ENCODE assay signal across 27 mouse cellular contexts in the genomic region with DNA sequence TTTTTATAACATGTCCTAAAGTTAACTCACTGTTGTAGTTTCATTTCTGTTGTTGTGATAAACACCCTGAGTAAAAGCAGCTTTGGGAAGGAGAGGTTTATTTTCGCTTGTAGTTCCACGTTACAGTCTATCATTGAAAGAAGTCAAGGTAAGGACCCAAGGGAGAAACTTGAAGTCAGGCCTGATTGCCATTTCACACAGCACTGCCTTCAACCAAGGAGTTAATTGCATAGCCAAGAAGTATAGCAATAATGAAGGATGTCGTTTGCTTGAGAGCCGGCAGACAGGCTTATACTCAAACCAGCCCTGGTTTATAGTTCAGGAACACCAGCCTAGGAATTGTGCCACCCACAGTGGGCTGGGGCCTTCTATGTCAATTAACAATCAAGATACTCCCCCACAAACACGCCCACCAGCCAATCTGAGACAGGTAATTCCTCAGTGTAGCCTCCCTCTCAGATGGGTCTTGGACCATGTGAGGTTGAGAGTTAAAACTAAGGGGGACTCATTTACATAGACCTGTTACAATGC. TPM values are rescaled to one million over a fixed set of nuclear protein-coding genes. Genes with fewer than 3 reads are reported as not detected.
A peak's percentile ranks its signal among the peaks of the same experiment; 100 is the strongest.
DNase-seq lines count a peak whose midpoint lies in the region; ATAC-seq lines count a peak whose summit lies in the region.
"Had no signal": no experiment of that assay in that cellular context is flagged by ENCODE, and none has a peak within 500 bp of the region (broad histone marks: within the 10 kb centered on the region; RNA-seq: fewer than 3 reads in every experiment).

No protein-coding gene starts in this region.

- no peaks in the 10 kb centered on the region for H3K4me1 ChIP-seq in heart, embryonic 12.5 days (replicated peaks)
- H3K4me1 ChIP-seq: embryonic facial prominence, embryonic 10.5 days; embryonic facial prominence, embryonic 13.5 days; forebrain, embryonic 12.5 days; forebrain, embryonic 15.5 days; heart, embryonic 13.5 days had no signal

- H3K4me2 ChIP-seq in heart, embryonic 12.5 days: no peak overlapping the region
- H3K4me2 ChIP-seq: embryonic facial prominence, embryonic 13.5 days; forebrain, embryonic 12.5 days; forebrain, embryonic 15.5 days; heart, embryonic 13.5 days; hindbrain, embryonic 14.5 days had no signal

- H3K36me3 ChIP-seq in heart, embryonic 12.5 days: no peaks in the 10 kb centered on the region
- H3K36me3 ChIP-seq: embryonic facial prominence, embryonic 10.5 days; embryonic facial prominence, embryonic 13.5 days; forebrain, embryonic 12.5 days; forebrain, embryonic 15.5 days; heart, embryonic 13.5 days had no signal

- H3K4me3 ChIP-seq in heart, embryonic 12.5 days: no peak overlapping the region
- H3K4me3 ChIP-seq: embryonic facial prominence, embryonic 10.5 days; embryonic facial prominence, embryonic 13.5 days; erythroblast, embryonic 14.5 days; forebrain, embryonic 12.5 days; forebrain, embryonic 15.5 days; heart, embryonic 13.5 days had no signal

- peaks cover 10% of the 10 kb centered on the region; the same call in 1 of the 2 replicates for H3K9me3 ChIP-seq in heart, embryonic 12.5 days (replicated peaks)
- H3K9me3 ChIP-seq: embryonic facial prominence, embryonic 13.5 days; forebrain, embryonic 12.5 days; forebrain, embryonic 15.5 days had no signal

- ATAC-seq in heart, embryonic 12.5 days (ENCODE audit: insufficient number of reproducible peaks, low FRiP score): no peak
- ATAC-seq: activated CD4-positive, CD25-positive, alpha-beta regulatory T cell, adult 4 months; CD4-positive, CD25-positive, alpha-beta regulatory T cell, adult 4 months; forebrain, embryonic 15.5 days; hindbrain, postnatal 0 days; intestine, postnatal 0 days had no signal

- 83% methylated on average over 5 of the region's 5 CpGs for WGBS in heart, embryonic 12.5 days

- no peak overlapping the region for H3K9ac ChIP-seq in heart, embryonic 12.5 days
- H3K9ac ChIP-seq: embryonic facial prominence, embryonic 13.5 days; forebrain, embryonic 12.5 days; forebrain, embryonic 15.5 days; heart, embryonic 13.5 days; hindbrain, embryonic 14.5 days had no signal

- no peak overlapping the region for H3K27ac ChIP-seq in heart, embryonic 12.5 days (ENCODE audit: poor library complexity, severe bottlenecking)
- H3K27ac ChIP-seq: embryonic facial prominence, embryonic 10.5 days; embryonic facial prominence, embryonic 13.5 days; forebrain, embryonic 12.5 days; forebrain, embryonic 15.5 days; heart, embryonic 13.5 days; hindbrain, embryonic 14.5 days; hindbrain, postnatal 0 days had no signal

- peak; percentile 51 for DNase-seq in heart, adult 11 months
- DNase-seq in A20 (ENCODE audit: low read depth, low spot score): peak; percentile 40
- DNase-seq in induced T-regulatory cell, adult 2 months (ENCODE audit: low read depth): peak; percentile 61
- no peak for DNase-seq in layer of hippocampus, postnatal 14 days (ENCODE audit: low spot score in 2 of 2)
- no peak for DNase-seq in cerebellum, adult 8-10 months
- DNase-seq: adrenal gland, adult 8-10 months; adrenal gland, postnatal 36 days; cerebellum, adult 11 months; cerebellum, adult 2 months; cerebellum, postnatal 10 days; cerebellum, postnatal 36 days; embryo, embryonic 11 days; heart, adult 18-20 months; heart, postnatal 14 days; heart, postnatal 4 days had no signal

- no peaks in the 10 kb centered on the region for H3K27me3 ChIP-seq in heart, embryonic 12.5 days (replicated peaks)
- H3K27me3 ChIP-seq: embryonic facial prominence, embryonic 13.5 days; forebrain, embryonic 12.5 days; forebrain, embryonic 15.5 days; heart, embryonic 13.5 days had no signal

RNA-seq across cellular contexts. Expression of a gene that starts 59.9 kb away (rescaled TPM):
- 17.4 and 21.3 TPM in 2 replicates for polyA plus RNA-seq in heart, embryonic 12.5 days (2016; fragmentation: Nextera tagmentation; extraction: Ambion mirVana)
- 10 to 100 TPM; 11.0 to 13.1 TPM for total RNA-seq in layer of hippocampus, postnatal 14 days (2021)

Comparison
In these comparisons a context has a peak if more than half of its experiments do, and no peak if none do; other contexts are left out.
1. DNase-seq: peak in heart, adult 11 months (single experiment), A20 (single experiment) and induced T-regulatory cell, adult 2 months (single experiment); none in layer of hippocampus, postnatal 14 days (0 of 2) and cerebellum, adult 8-10 months (single experiment).